Mouse (Mus musculus) embryonic facial prominence, embryonic 10.5 days (tissue): ENCODE results near the gene Flot1. TPM values are rescaled to one million over a fixed set of nuclear protein-coding genes. Genes with fewer than 3 reads are reported as not detected.

ENCODE experiments used
- DNase-seq: peaks from one replicate; pipeline ENCODE4 v3.0.0-alpha.2; 2017; ENCODE audit warnings: low spot score
- H3K27ac ChIP-seq: fragments of 300-500 bp; sonication (generic); replicated peaks from 2 replicates; pipeline ENCODE4 v1.5.1; 2016; ENCODE audit warnings: mild to moderate bottlenecking
- H3K27me3 ChIP-seq: fragments of 300-500 bp; sonication (generic); replicated peaks from 2 replicates; pipeline ENCODE4 v1.6.1; 2016; ENCODE audit warnings: low read depth, mild to moderate bottlenecking; ENCODE audit not compliant: poor library complexity, severe bottlenecking
- H3K36me3 ChIP-seq: fragments of 300-500 bp; sonication (generic); replicated peaks from 2 replicates; pipeline ENCODE4 v1.6.1; 2016; ENCODE audit warnings: mild to moderate bottlenecking, moderate library complexity
- H3K4me1 ChIP-seq: fragments of 300-500 bp; sonication (generic); 2 replicates; pipeline ENCODE4 v1.6.1; 2016
- H3K4me3 ChIP-seq: fragments of 300-500 bp; sonication (generic); 2 replicates; pipeline ENCODE4 v1.5.1; 2016; ENCODE audit warnings: mild to moderate bottlenecking, moderate library complexity
- H3K9me3 ChIP-seq: fragments of 300-500 bp; sonication (generic); 2 replicates; pipeline ENCODE4 v1.6.1; 2016; ENCODE audit warnings: mild to moderate bottlenecking
- WGBS: fragments of 180-500 bp; shearing (Covaris S2); methylation state at CpG from one replicate; pipeline ENCODE4 v1.1.7; 2016; 5-methylcytosine and 5-hydroxymethylcytosine counted together
- polyA plus RNA-seq: library from polyadenylated mRNA; unstranded; fragments of >200 nt; fragmentation: Nextera tagmentation; extraction: Ambion mirVana; gene quantifications from 2 replicates; pipeline ENCODE4 v1.2.1, GENCODE M21; 2016

The Flot1 gene
- polyA plus RNA-seq, 1 experiment from 2014 or later, result 49.2 TPM

- H3K4me1 ChIP-seq, result no peaks in the 10 kb centered on the region
- H3K36me3 ChIP-seq, result no peaks in the 10 kb centered on the region
- no peak overlapping the region for H3K4me3 ChIP-seq
- no peaks in the 10 kb centered on the region for H3K9me3 ChIP-seq
- H3K27me3 ChIP-seq, result no peaks in the 10 kb centered on the region
- no peak for DNase-seq
- H3K27ac ChIP-seq, result no peak overlapping the region
- 90% methylated on average over 2 of the region's 2 CpGs for WGBS
Observed at GRCm38 (mm10) chr17:35792837-35793236, 30.2 kb upstream of the Flot1 start.

DNA sequence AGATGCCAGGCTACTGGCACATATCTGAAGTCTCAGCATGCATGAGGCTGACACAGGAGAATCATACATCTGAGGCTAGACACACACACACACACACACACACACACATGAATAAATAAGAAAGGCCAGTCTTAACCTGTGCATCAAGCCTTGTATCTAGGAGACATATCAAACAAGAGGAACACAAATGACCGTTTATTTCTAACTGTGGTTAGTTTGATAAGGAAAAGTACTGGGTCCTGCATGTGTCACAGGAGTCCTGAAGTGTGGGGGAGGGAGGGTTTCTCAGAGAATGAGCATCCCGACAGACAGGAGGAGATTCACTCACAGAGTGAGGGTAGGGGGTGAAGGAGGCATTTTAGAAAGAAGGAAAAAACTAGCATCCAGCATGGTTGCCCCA, 27.9 kb upstream of the Flot1 start:
- WGBS, result 57% methylated on average over 2 of the region's 2 CpGs
- no peaks in the 10 kb centered on the region for H3K36me3 ChIP-seq
- no peaks in the 10 kb centered on the region for H3K27me3 ChIP-seq
- H3K27ac ChIP-seq, result no peak overlapping the region
- no peak for DNase-seq
- H3K4me1 ChIP-seq, result no peaks in the 10 kb centered on the region
- no peak overlapping the region for H3K4me3 ChIP-seq
- H3K9me3 ChIP-seq, result no peaks in the 10 kb centered on the region; the same call in 1 of the 2 replicates

- no peak for DNase-seq
- H3K27ac ChIP-seq, result no peak overlapping the region
- H3K4me3 ChIP-seq, result no peak overlapping the region
- H3K9me3 ChIP-seq, result no peaks in the 10 kb centered on the region; the same call in 1 of the 2 replicates
- H3K36me3 ChIP-seq, result no peaks in the 10 kb centered on the region
- WGBS, result 80% methylated on average over 6 of the region's 6 CpGs
- H3K27me3 ChIP-seq, result no peaks in the 10 kb centered on the region
- no peaks in the 10 kb centered on the region for H3K4me1 ChIP-seq
Observed at GRCm38 (mm10) chr17:35795656-35796055, 27.4 kb upstream of the Flot1 start.

DNA sequence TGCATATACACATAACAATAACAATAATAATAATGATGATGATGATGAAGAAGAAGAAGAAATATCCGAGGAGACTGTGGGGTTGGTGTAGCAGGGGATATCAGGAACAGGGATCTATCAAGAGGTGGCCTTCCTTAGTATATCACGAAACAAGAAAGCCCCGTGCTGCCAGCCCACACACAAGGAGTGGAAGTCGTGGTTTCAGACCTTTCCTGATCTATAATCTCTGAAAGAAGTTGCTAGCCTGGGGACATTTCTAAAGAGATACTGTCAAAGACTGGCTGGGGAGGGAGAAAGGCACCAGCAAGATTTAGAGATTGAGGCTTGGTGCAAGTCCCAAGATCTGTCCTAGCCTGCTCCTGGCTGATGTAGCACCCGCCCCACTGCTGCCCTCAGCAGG, 26.2 kb upstream of the Flot1 start:
- Histone ChIP-seq H3K4me3 (no peak overlapping the region), H3K36me3 (no peaks in the 10 kb centered on the region), H3K4me1 (no peaks in the 10 kb centered on the region), H3K27me3 (no peaks in the 10 kb centered on the region), H3K9me3 (no peaks in the 10 kb centered on the region; the same call in 1 of the 2 replicates), H3K27ac (no peak overlapping the region)
- no peak for DNase-seq
- WGBS, result 68% methylated on average over 5 of the region's 5 CpGs

DNA sequence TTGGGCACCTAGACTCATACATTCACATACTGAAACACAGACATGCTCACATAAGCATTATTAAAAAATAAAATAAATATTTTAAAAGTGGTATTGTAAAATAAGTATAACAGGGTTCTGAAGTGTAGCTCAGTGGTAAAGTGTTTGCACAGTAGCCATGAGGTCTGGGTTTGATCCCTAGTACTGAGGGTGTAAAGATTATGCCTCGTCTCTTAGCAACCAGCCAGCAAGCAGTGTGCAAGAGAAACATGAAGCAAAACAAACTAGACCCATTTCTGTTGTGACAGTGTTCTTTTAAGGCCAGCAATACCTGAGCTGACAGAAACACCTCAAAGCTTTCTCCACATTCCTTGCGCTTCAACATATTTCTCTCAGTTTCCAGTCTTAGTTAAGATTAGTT, 22.1 kb upstream of the Flot1 start:
- H3K27me3 ChIP-seq, result no peaks in the 10 kb centered on the region
- no peak overlapping the region for H3K27ac ChIP-seq
- DNase-seq, result no peak
- H3K4me1 ChIP-seq, result no peaks in the 10 kb centered on the region; the same call in none of the 2 replicates
- no peak overlapping the region for H3K4me3 ChIP-seq
- no peaks in the 10 kb centered on the region for H3K36me3 ChIP-seq
- no peaks in the 10 kb centered on the region; the same call in 1 of the 2 replicates for H3K9me3 ChIP-seq
- WGBS, result 84% methylated on average over 2 of the region's 2 CpGs

DNA sequence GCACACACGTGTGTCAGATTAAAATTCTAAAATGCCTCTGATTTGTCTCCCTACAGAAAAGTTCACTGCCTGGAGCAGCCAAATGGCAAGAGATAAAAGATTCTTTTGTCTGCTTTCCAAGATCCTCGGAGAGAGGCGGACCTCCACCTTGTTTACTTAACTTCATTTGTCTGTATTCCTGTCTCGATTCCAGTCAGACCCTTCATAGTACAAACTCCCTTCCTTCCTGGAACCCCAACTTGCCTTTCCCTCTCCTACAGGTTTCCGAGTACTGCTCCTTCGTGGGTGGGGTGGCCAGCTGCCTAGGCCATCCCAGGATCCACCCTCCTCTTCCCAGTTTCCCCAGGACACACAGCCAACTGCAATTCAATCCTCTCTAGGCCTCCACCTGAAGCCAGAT, 20.0 kb upstream of the Flot1 start:
- DNase-seq, result no peak
- no peaks in the 10 kb centered on the region; the same call in none of the 2 replicates for H3K4me1 ChIP-seq
- H3K27ac ChIP-seq, result no peak overlapping the region
- no peaks in the 10 kb centered on the region for H3K36me3 ChIP-seq
- no peak overlapping the region for H3K4me3 ChIP-seq
- no peaks in the 10 kb centered on the region for H3K27me3 ChIP-seq
- 48% methylated on average over 6 of the region's 6 CpGs for WGBS
- no peaks in the 10 kb centered on the region; the same call in 1 of the 2 replicates for H3K9me3 ChIP-seq

DNA sequence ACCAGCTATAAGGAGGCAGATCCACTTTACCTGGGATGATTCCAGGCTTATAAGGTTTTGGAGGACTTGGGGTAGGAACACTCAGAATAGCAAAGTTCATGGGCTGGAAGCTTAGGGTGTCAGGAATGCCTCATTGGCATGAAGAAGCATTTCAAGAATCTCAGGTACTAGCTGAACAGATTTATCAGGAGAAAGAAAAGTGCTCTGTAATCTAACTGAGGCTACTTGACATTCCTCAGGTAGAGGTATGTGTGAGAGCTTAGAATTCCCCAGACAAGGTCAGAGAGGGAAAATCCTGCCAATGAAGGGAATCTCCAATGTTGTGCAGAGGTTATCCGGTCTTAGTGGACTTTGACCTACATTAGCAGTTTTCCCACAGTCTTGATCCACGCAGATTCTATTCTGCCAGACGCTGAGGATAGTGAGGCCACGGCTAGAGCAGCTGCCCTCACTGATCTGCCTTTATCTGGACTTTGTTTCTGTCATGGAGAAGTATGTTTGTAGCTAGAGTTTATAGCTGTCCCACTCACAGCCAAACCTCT, 19.1 kb upstream of the Flot1 start:
- no peak overlapping the region for H3K27ac ChIP-seq
- DNase-seq, result no peak
- no peaks in the 10 kb centered on the region for H3K9me3 ChIP-seq
- H3K4me1 ChIP-seq, result no peaks in the 10 kb centered on the region; the same call in none of the 2 replicates
- H3K4me3 ChIP-seq, result no peak overlapping the region
- no peaks in the 10 kb centered on the region for H3K27me3 ChIP-seq
- WGBS, result 81% methylated on average over 4 of the region's 4 CpGs
- H3K36me3 ChIP-seq, result no peaks in the 10 kb centered on the region

DNA sequence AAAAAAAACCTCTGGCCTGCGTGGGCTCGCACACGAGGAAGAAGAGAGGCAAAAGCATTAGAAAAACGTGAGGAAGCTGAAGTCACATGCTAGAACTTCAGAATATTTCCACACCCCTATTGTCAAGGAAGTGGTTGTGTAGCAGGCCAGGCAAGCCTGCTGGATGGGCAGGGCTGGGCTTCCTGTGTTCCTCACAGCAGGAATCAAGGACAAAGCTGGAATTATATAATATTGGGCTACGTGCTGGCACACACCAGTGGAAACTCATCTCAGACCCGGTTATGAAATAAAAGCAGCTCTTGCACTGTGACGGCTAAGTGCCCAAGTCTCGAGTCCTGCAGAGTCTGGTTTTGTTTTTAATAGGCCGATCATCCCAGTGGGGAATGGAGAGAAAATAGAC, 15.0 kb upstream of the Flot1 start:
- Histone ChIP-seq H3K36me3 (no peaks in the 10 kb centered on the region), H3K27ac (no peak overlapping the region), H3K27me3 (no peaks in the 10 kb centered on the region), H3K4me1 (peaks cover 6% of the 10 kb centered on the region; the same call in 1 of the 2 replicates), H3K9me3 (no peaks in the 10 kb centered on the region), H3K4me3 (no peak overlapping the region)
- DNase-seq, result no peak
- WGBS, result 77% methylated on average over 9 of the region's 9 CpGs

DNA sequence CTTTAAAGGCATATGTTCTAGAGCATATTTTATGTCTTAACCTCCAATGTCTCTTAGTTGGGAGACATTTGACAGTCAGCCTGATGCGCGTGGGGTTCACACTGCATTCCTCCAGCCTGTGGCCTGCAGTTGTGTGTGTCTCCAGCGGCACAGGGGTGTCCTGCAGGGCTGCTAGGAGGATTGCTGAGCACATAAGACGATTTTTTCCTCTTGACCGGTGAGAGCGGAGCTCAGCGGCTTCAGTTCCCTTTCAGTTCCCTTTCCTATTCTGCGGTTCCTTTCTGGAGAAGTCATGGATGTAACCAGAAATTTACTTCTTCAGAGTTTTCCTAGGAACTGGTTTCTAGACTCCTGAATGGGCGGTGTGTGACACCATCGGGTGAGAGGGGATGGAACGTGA, 13.6 kb upstream of the Flot1 start:
- 88% methylated on average over 11 of the region's 11 CpGs for WGBS
- Histone ChIP-seq H3K36me3 (no peaks in the 10 kb centered on the region), H3K27me3 (no peaks in the 10 kb centered on the region), H3K27ac (no peak overlapping the region), H3K9me3 (no peaks in the 10 kb centered on the region), H3K4me3 (no peak overlapping the region), H3K4me1 (peaks cover 8% of the 10 kb centered on the region; the same call in 1 of the 2 replicates)
- DNase-seq, result no peak

- DNase-seq, result no peak
- Histone ChIP-seq H3K4me1 (peaks cover 14% of the 10 kb centered on the region; the same call in 1 of the 2 replicates), H3K27me3 (no peaks in the 10 kb centered on the region), H3K9me3 (no peaks in the 10 kb centered on the region), H3K4me3 (no peak overlapping the region), H3K36me3 (no peaks in the 10 kb centered on the region), H3K27ac (no peak overlapping the region)
- WGBS, result 85% methylated on average over 5 of the region's 5 CpGs
Observed at GRCm38 (mm10) chr17:35810900-35811648, 12.0 kb upstream of the Flot1 start.

DNA sequence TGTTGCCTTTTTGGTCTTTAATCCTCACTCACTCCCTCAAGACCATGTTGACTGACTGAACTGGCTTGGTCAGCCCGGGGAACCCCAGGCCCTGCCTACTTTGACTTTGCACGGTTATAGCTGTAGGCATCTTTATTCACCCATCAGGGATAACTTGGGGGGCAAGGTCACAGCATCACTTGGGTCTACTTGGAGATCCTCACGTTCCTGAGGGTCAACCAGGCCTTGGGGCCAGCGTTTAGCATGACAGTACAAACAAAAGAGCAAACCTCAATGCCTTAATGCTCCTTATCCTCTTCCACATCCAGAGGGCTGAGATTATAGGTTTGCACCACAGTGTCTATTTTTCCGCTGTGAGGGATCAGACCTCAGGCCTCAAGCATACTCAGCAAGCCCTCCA, 10.7 kb upstream of the Flot1 start:
- Histone ChIP-seq H3K36me3 (no peaks in the 10 kb centered on the region), H3K4me3 (no peak overlapping the region), H3K27ac (no peak overlapping the region), H3K27me3 (no peaks in the 10 kb centered on the region), H3K4me1 (peaks cover 24% of the 10 kb centered on the region), H3K9me3 (no peaks in the 10 kb centered on the region)
- 71% methylated on average over 5 of the region's 5 CpGs for WGBS
- DNase-seq, result no peak

GRCm38 (mm10) chr17:35812736-35813135, 10.3 kb upstream of the Flot1 start:
- H3K27ac ChIP-seq, result no peak overlapping the region
- H3K9me3 ChIP-seq, result no peaks in the 10 kb centered on the region
- peaks cover 29% of the 10 kb centered on the region for H3K4me1 ChIP-seq
- WGBS, result 81% methylated on average over 6 of the region's 6 CpGs
- DNase-seq, result no peak
- H3K36me3 ChIP-seq, result no peaks in the 10 kb centered on the region
- H3K27me3 ChIP-seq, result no peaks in the 10 kb centered on the region
- H3K4me3 ChIP-seq, result no peak overlapping the region

- H3K4me1 ChIP-seq, result peaks cover 29% of the 10 kb centered on the region
- no peaks in the 10 kb centered on the region for H3K36me3 ChIP-seq
- no peak overlapping the region for H3K4me3 ChIP-seq
- no peak for DNase-seq
- no peaks in the 10 kb centered on the region for H3K27me3 ChIP-seq
- no peaks in the 10 kb centered on the region for H3K9me3 ChIP-seq
- no peak overlapping the region for H3K27ac ChIP-seq
- 77% methylated on average over 7 of the region's 7 CpGs for WGBS
Observed at GRCm38 (mm10) chr17:35813245-35813647, 9.8 kb upstream of the Flot1 start.
